Mouse (Mus musculus) kidney, embryonic 15.5 days (tissue): Measurements from ENCODE around the gene Ogdh. TPM values are rescaled to one million over a fixed set of nuclear protein-coding genes. Genes with fewer than 3 reads are reported as not detected.
A peak's percentile ranks its signal among the peaks of the same experiment; 100 is the strongest.

Experiments used
- ATAC-seq: fragments of 200-750 bp; cut with Nextera tagmentation; replicated peaks from 2 replicates; pipeline ENCODE4 v1.8.0; 2017; ENCODE audit warnings: moderate TSS enrichment; ENCODE audit not compliant: low FRiP score
- H3K27ac ChIP-seq: fragments of 300-500 bp; sonication (generic); 2 replicates; pipeline ENCODE4 v1.5.1; 2015; ENCODE audit warnings: mild to moderate bottlenecking, inconsistent platforms
- H3K27me3 ChIP-seq: fragments of 300-500 bp; sonication (generic); 2 replicates; pipeline ENCODE4 v1.6.1; 2015; ENCODE audit warnings: inconsistent platforms
- H3K36me3 ChIP-seq: fragments of 300-500 bp; sonication (generic); 2 replicates; pipeline ENCODE4 v1.6.1; 2015; ENCODE audit warnings: inconsistent platforms
- H3K4me1 ChIP-seq: fragments of 300-500 bp; sonication (generic); 2 replicates; pipeline ENCODE4 v1.6.1; 2015; ENCODE audit warnings: inconsistent platforms
- H3K4me2 ChIP-seq: fragments of 300-500 bp; sonication (generic); 2 replicates; pipeline ENCODE4 v1.6.1; 2015; ENCODE audit warnings: moderate library complexity, mild to moderate bottlenecking, inconsistent platforms
- H3K4me3 ChIP-seq: fragments of 300-500 bp; sonication (generic); replicated peaks from 2 replicates; pipeline ENCODE4 v1.5.1; 2015; ENCODE audit warnings: mild to moderate bottlenecking, inconsistent platforms
- H3K9ac ChIP-seq: fragments of 300-500 bp; sonication (generic); 2 replicates; pipeline ENCODE4 v1.6.1; 2015; ENCODE audit warnings: mild to moderate bottlenecking, inconsistent platforms
- H3K9me3 ChIP-seq: fragments of 300-500 bp; sonication (generic); replicated peaks from 2 replicates; pipeline ENCODE4 v1.6.1; 2016; ENCODE audit warnings: inconsistent platforms
- WGBS: fragments of 180-500 bp; shearing (Covaris S2); methylation state at CpG from one replicate; pipeline ENCODE4 v1.1.7; 2015; ENCODE audit warnings: mixed read lengths; 5-methylcytosine and 5-hydroxymethylcytosine counted together
- polyA plus RNA-seq: library from polyadenylated mRNA; unstranded; fragments of >200 nt; fragmentation: Nextera tagmentation; extraction: Ambion mirVana; gene quantifications from 2 replicates; pipeline ENCODE4 v1.2.1, GENCODE M21; 2015

The Ogdh gene
- polyA plus RNA-seq, 1 experiment from 2014 or later, result 131 TPM

DNA sequence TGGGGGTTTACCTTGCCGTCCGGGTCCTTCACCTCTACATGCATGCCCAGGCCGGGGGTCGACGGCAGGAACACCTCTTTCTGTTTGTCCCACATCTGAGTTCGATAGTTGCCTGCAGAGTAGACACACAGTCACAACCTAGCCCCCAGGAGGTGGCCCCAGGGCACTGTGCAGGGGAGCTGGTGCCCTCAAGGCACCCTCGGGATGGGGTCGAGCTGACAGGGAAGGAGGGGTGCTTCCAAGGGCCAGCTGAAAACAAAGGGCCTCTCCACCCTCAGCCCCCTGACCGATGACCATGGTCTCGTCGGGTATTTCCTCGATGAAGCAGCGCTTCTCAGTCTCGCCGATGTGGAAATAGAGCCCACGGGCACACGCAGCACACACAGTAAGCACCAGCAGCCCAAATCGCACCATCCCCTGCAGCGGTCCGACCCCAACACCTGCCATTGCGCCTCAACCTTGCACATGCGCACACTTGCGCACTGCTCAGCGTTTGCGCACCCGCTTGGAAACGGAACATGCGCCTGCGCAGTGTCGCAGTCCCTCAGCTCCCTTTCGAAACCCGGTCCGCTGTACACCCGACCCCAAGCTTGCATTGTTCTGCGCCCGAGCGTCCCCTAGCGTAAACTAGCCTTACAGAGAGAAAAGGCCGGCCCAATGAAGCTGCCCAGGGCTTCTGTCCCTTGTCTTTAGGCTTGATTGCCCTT is 16.9 kb upstream of the Ogdh start, which contains the start of gene Tmed4:
Tmed4 (minus strand) TSS at position 484 of the 707 bp plus-strand sequence.
- under 1% methylated on average over 39 of the region's 39 CpGs for WGBS
- peaks cover 23% of the 10 kb centered on the region for H3K36me3 ChIP-seq
- peak within 1 kb of the TSS; percentile 88 for H3K4me3 ChIP-seq
- peak; percentile 98 for ATAC-seq
- H3K9ac ChIP-seq, result peak within 1 kb of the TSS; percentile 88
- H3K4me1 ChIP-seq, result peaks cover 25% of the 10 kb centered on the region
- H3K9me3 ChIP-seq, result no peaks in the 10 kb centered on the region
- peak within 1 kb of the TSS; percentile 49 for H3K27ac ChIP-seq
- peak within 1 kb of the TSS; percentile 71 for H3K4me2 ChIP-seq
- H3K27me3 ChIP-seq, result no peaks in the 10 kb centered on the region

DNA sequence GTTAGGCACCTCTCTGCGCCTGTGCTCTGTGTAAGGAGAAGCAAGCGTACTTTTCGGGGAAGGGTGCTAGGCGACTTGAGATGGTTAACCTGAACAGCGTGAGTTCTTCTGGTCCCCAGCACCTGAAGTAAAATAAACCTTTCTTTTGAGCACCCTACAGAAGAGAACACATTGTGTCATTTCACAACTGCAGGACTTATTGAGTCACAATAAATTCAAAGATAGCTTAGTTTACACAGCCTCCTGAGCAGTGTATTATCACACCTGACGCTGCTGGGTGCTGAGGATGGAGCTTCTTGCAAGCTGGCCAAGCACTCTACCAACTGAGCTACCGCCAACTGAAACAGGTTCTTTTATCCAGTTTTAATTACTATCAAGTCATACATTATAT is 16.3 kb upstream of the Ogdh start:
- peak overlapping the region; percentile 88 for H3K9ac ChIP-seq
- 24% methylated on average over 7 of the region's 7 CpGs for WGBS
- ATAC-seq, result peak; percentile 27; the same call in 1 of the 2 replicates

DNA sequence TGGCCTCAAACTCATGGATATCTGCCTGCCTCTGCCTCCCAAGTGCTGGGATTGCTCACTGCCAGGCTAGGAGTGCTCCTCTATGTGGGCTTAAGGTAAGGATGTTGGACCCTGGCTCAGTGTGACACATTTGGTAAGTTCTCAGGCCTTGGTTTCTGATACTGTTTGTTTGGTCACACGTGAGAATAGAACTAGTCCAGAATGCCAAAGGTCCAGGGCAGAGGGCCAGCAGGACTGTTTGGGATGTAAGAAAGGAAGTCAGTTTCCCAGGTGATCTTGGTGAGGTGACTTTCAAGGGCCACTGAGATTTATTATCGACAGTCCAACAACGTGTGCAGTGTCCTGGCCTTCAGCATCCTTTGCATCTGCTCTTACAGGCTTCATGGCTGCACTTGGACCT is 15.0 kb upstream of the Ogdh start:
- Histone ChIP-seq H3K27ac (no peak overlapping the region), H3K27me3 (no peaks in the 10 kb centered on the region), H3K4me3 (no peak overlapping the region), H3K36me3 (peaks cover 11% of the 10 kb centered on the region), H3K9ac (no peak overlapping the region), H3K4me2 (no peak overlapping the region), H3K9me3 (peaks cover 4% of the 10 kb centered on the region; the same call in 1 of the 2 replicates), H3K4me1 (peaks cover 25% of the 10 kb centered on the region)
- no peak for ATAC-seq
- 74% methylated on average over 3 of the region's 3 CpGs for WGBS

More for the DNA sequence above, 16.3 kb upstream of the Ogdh start:
- peak overlapping the region; percentile 88 for H3K4me3 ChIP-seq
- peaks cover 23% of the 10 kb centered on the region for H3K36me3 ChIP-seq
- peaks cover 25% of the 10 kb centered on the region for H3K4me1 ChIP-seq
- H3K27me3 ChIP-seq, result no peaks in the 10 kb centered on the region
- H3K27ac ChIP-seq, result peak overlapping the region; percentile 49
- peak overlapping the region; percentile 71 for H3K4me2 ChIP-seq
- no peaks in the 10 kb centered on the region for H3K9me3 ChIP-seq

DNA sequence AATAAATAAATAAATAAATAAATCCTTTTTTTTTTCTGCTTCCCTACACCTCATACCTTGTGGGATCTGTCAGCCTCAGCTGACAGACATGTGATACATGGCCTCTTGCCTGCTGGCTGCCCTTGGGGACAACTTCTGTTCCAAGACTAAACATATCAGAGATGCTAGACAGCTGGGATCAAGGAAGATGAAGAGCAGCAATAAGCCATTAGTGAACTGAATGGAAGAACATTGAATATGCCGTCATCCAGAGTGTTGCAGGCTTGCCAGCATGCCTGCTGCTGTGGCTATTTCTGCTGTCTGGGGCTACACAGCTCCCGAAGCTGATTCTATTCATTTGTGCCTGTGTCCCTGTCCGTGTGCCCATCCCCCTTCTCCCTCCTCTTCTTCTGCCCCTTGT is 8.5 kb upstream of the Ogdh start:
- ATAC-seq, result no peak
- H3K4me3 ChIP-seq, result no peak overlapping the region
- H3K4me2 ChIP-seq, result no peak overlapping the region
- no peaks in the 10 kb centered on the region for H3K4me1 ChIP-seq
- no peaks in the 10 kb centered on the region for H3K27me3 ChIP-seq
- H3K36me3 ChIP-seq, result no peaks in the 10 kb centered on the region
- WGBS, result 78% methylated on average over 3 of the region's 3 CpGs
- H3K9me3 ChIP-seq, result peaks cover 4% of the 10 kb centered on the region; the same call in 1 of the 2 replicates
- H3K27ac ChIP-seq, result no peak overlapping the region
- H3K9ac ChIP-seq, result no peak overlapping the region

DNA sequence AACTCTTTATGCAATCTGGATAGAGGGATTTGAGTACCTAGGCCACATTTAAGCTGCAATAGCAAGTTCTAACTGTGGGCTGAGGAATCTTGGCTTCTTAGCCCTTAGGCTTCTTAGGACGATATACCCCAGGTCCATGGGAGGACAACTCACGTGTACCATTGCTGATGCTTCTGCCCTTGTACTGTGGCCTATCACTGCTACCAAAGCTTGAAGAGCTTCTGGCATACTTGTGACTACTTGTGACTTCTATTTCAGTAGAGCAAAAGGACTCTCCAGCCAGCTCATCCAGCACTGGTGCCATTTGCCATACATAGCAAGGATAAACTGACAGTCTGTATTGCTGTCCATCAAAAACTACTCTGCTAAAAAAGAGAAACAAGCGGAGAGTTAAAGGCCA is 1.3 kb upstream of the Ogdh start:
- Histone ChIP-seq H3K4me2 (no peak overlapping the region), H3K36me3 (no peaks in the 10 kb centered on the region), H3K27me3 (no peaks in the 10 kb centered on the region), H3K9ac (no peak overlapping the region), H3K9me3 (no peaks in the 10 kb centered on the region), H3K27ac (no peak overlapping the region), H3K4me3 (no peak overlapping the region), H3K4me1 (peaks cover 13% of the 10 kb centered on the region; the same call in 1 of the 2 replicates)
- ATAC-seq, result no peak
- WGBS, result 94% methylated on average over 3 of the region's 3 CpGs

DNA sequence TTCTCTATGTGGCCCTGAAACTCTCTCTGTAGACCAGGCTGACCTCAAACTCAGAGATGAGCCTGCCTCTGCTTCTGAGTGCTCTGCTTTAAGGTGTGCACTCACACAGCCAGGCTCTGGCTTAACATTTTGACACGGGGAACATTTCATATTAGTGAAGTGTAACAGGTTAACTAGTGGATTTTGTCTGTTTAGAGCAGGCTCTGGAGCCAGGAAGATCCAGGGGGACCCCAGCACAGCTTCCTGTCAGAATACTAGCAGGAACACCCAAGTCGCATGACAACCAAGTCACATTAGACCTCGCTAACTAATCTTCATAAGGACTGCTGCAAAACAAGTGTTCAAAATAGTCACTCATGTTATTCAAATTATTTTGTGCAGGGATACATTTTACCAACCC is 550 bp upstream of the Ogdh start:
- Histone ChIP-seq H3K36me3 (no peaks in the 10 kb centered on the region), H3K4me3 (peak overlapping the region; percentile 69), H3K9ac (0 out of 2 replicates have a peak overlapping the region, but pooled peaks have one; percentile 80), H3K27ac (peak overlapping the region; percentile 94; the same call in 1 of the 2 replicates), H3K4me2 (peak overlapping the region; percentile 61), H3K9me3 (no peaks in the 10 kb centered on the region), H3K27me3 (no peaks in the 10 kb centered on the region), H3K4me1 (peaks cover 13% of the 10 kb centered on the region; the same call in 1 of the 2 replicates)
- 25% methylated on average over 3 of the region's 3 CpGs for WGBS
- no peak for ATAC-seq

DNA sequence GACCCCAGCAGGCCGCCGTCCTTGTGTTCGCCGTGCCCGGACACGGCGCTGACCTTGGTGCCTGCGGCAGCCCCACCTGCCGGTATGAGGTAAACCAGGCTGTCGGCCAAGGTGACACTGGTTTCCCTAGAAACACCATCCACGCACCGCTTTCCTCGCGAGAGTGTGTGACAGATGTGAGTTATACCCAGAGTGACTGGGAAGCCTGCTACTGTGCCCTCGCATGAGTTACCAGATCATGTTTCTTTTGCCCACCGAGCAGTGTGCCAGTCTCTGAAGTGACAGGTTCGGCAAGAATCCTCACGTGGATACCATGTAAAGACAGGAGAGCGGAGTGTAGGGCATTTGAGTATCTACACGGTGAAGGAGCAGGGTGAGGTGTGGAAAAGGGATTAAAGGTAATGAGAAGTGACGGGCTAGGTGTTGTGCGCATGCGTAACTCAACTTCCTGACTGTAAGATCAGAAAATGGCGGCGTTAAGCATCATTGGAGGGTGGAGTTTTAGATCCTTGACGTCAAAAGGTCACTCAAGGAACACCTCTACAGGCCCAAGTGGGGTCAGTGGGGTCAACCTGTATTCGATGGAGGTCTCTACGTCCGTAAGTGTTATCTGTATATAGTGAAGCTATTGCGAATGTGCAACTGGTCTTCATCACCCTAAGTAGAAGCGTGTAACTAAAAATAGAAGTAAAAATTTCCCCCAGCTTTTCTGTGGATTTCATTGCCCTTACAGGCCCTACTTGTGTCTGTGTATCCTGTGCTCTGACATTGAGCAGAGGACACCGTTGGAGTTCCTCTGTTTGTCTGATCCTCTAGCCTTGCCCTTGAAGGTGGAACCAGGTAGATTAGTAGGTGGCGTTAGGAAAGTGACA is 919 bp downstream of the Ogdh start:
- Histone ChIP-seq H3K27me3 (no peaks in the 10 kb centered on the region), H3K36me3 (peaks cover 6% of the 10 kb centered on the region), H3K9ac (peak overlapping the region; percentile 80), H3K9me3 (no peaks in the 10 kb centered on the region), H3K27ac (peak overlapping the region; percentile 94), H3K4me1 (peaks cover 13% of the 10 kb centered on the region; the same call in 1 of the 2 replicates), H3K4me3 (peak overlapping the region; percentile 69), H3K4me2 (peak overlapping the region; percentile 61)
- ATAC-seq, result no peak
- WGBS, result 15% methylated on average over 33 of the region's 33 CpGs

DNA sequence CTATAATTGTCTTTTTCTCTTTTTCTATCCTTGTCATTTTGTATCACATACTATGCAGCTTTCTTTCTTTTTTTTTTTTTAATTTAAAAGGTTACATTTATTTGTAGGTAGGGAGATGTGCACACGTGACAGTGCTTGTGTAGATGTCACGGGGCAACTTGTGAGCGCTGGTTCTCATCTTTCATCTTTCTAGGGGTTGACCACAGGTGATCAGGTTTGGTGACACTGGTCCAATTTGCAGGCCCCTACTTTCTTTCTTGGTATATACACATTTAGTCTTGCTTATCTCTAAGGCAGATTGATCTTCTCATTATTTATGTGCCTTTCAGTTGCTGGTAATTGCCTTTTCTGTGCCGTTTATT is 1.5 kb downstream of the Ogdh start:
- Histone ChIP-seq H3K9ac (no peak overlapping the region), H3K4me2 (peak overlapping the region; percentile 61), H3K9me3 (no peaks in the 10 kb centered on the region), H3K27me3 (no peaks in the 10 kb centered on the region), H3K4me1 (peaks cover 13% of the 10 kb centered on the region; the same call in 1 of the 2 replicates), H3K27ac (no peak overlapping the region), H3K4me3 (peak overlapping the region; percentile 69), H3K36me3 (peaks cover 12% of the 10 kb centered on the region)
- 91% methylated on average over 4 of the region's 4 CpGs for WGBS
- no peak for ATAC-seq

DNA sequence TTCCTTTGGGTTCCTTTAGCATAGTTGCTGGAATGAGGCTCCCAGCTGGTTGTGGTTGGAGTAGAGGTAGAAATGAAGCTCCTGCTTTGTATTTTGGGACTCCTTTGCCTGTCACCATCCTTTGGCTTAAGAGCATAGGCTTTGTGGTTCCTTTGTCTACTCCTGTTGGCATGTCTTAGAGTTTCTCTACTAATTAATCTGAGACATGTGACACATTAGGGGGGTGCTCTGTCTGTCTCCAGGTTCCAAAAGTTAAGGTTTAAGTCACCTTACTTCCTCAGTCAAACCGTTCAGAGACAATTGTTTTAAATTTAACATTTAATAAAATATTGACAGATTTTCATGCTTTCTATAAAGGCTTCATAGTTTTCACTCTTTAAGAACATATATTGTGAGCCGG is 2.2 kb downstream of the Ogdh start:
- H3K27me3 ChIP-seq, result no peaks in the 10 kb centered on the region
- no peak overlapping the region for H3K4me2 ChIP-seq
- H3K9me3 ChIP-seq, result no peaks in the 10 kb centered on the region
- H3K36me3 ChIP-seq, result peaks cover 18% of the 10 kb centered on the region
- H3K9ac ChIP-seq, result no peak overlapping the region
- 87% methylated on average over 2 of the region's 2 CpGs for WGBS
- no peak for ATAC-seq
- no peak overlapping the region for H3K27ac ChIP-seq
- no peak overlapping the region for H3K4me3 ChIP-seq
- H3K4me1 ChIP-seq, result peaks cover 13% of the 10 kb centered on the region; the same call in 1 of the 2 replicates

DNA sequence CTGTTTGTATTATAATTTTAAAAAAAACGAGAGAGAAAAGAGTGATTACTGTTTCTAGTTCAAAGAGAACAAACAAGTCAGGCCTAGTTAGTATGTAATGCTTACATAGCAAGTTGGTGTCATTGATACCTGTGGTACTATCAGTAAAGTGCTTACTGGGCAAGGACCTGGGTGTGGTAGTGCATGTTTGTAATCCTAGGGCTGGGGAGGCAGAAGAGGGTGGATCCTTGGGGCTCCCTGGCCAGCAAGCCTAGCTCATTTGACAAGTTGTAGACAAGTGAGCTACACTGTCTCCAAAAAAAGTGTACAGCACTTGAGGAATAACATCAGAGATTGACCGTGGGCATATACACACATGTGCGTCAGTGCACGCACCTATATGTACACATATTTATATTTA is 3.2 kb downstream of the Ogdh start:
- WGBS, result 93% methylated on average over 4 of the region's 4 CpGs
- Histone ChIP-seq H3K27ac (no peak overlapping the region), H3K4me1 (peaks cover 13% of the 10 kb centered on the region; the same call in 1 of the 2 replicates), H3K9ac (no peak overlapping the region), H3K9me3 (no peaks in the 10 kb centered on the region), H3K4me3 (no peak overlapping the region), H3K27me3 (no peaks in the 10 kb centered on the region), H3K4me2 (no peak overlapping the region), H3K36me3 (peaks cover 29% of the 10 kb centered on the region)
- no peak for ATAC-seq

DNA sequence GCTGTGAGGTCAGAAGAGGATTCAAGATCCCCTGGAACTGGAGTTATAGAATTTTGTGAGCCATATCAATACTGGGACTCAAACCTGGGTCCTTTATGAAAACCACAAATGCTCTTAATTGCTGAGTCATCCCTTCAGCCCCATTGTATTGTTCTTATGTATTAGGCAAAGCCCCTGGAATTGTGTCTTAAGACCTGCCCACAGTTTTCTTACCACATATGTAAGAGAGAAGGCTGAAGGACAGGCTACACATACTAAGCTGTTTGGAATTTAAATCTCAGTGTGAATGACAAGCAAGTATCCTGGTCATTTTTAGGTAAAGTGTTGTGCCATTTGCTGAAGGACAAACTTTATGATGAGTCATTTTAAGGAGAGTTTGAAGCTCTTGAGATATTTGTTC is 4.6 kb downstream of the Ogdh start:
- H3K9me3 ChIP-seq, result no peaks in the 10 kb centered on the region
- no peak for ATAC-seq
- no peak overlapping the region for H3K27ac ChIP-seq
- no peaks in the 10 kb centered on the region for H3K27me3 ChIP-seq
- H3K4me2 ChIP-seq, result no peak overlapping the region
- no peak overlapping the region for H3K9ac ChIP-seq
- H3K36me3 ChIP-seq, result peaks cover 42% of the 10 kb centered on the region
- peaks cover 9% of the 10 kb centered on the region; the same call in 1 of the 2 replicates for H3K4me1 ChIP-seq
- no peak overlapping the region for H3K4me3 ChIP-seq

DNA sequence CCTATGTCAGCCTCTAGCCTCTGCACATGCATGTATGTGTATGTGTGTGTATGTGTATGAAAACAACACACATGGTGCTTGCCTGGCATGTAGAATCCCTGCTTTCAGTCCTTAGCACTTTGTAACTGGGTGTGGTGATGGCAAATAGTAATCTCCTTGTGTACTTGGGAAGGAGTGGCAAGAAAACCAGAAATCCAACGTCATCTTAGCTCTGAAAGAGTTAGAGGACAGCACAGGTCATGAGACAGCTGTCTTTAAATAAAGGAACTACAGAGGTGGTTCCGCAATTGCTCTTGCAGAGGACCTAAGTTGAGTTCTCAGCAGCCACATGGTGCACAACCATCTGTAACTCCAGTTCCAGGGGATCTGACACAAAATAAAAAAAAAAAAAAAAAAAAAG is 8.0 kb downstream of the Ogdh start:
- Histone ChIP-seq H3K4me3 (no peak overlapping the region), H3K9ac (no peak overlapping the region), H3K27me3 (no peaks in the 10 kb centered on the region), H3K27ac (no peak overlapping the region), H3K36me3 (peaks cover 70% of the 10 kb centered on the region), H3K9me3 (no peaks in the 10 kb centered on the region), H3K4me2 (no peak overlapping the region), H3K4me1 (no peaks in the 10 kb centered on the region)
- 82% methylated on average over 2 of the region's 2 CpGs for WGBS
- no peak for ATAC-seq
